Comparison of ENCODE assay signal across 8 mouse cellular contexts in the genomic region with DNA sequence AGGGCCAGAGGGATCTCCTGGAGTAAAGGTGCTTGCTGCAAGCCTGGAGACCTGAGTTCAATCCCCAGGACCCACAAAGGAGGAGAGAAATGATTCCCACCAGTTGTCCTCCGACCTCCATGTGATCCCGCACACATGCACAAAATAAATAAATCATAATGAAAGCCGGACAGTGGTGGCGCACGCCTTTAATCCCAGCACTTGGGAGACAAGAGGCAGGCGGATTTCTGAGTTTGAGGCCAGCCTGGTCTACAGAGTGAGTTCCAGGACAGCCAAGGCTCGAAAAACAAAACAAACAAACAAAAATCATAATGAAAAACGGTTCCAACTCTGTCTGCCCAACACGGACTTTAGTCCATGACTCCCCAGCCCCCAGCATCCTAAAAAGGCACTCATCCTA. TPM values are rescaled to one million over a fixed set of nuclear protein-coding genes. Genes with fewer than 3 reads are reported as not detected.
A peak's percentile ranks its signal among the peaks of the same experiment; 100 is the strongest.
DNase-seq lines count a peak whose midpoint lies in the region; ATAC-seq and TF ChIP-seq lines count a peak whose summit lies in the region.

No protein-coding gene starts in this region.

- DNase-seq in heart, postnatal 10 days = no peak
- no peak for DNase-seq in liver, embryonic 13.5 days
- DNase-seq in adrenal gland, postnatal 25 days = no peak
- no peak for DNase-seq in cerebellum, postnatal 10 days
- no peak for DNase-seq in retina, embryonic 14.5 days (ENCODE audit: low spot score)

- H3K4me2 ChIP-seq in heart, embryonic 14.5 days (ENCODE audit: low read length) = peak overlapping the region; percentile 67
- peak overlapping the region; percentile 54; the same call in 1 of the 2 replicates for H3K4me2 ChIP-seq in forebrain, embryonic 13.5 days
- peak overlapping the region; percentile 80 for H3K4me2 ChIP-seq in liver, embryonic 13.5 days

- peaks cover 4 to 8% of the 10 kb centered on the region in 2 experiments for H3K4me1 ChIP-seq in heart, embryonic 14.5 days (ENCODE audit: control insufficient read depth in 2 of 2, insufficient read depth in 2 of 2, low read length in 2 of 2)
- H3K4me1 ChIP-seq in E14TG2a.4 (replicated peaks; ENCODE audit: low read depth, low read length) = peaks cover 41% of the 10 kb centered on the region
- peaks cover 12% of the 10 kb centered on the region for H3K4me1 ChIP-seq in forebrain, embryonic 13.5 days
- peaks cover 32% of the 10 kb centered on the region for H3K4me1 ChIP-seq in liver, embryonic 13.5 days (replicated peaks)

- ATAC-seq in heart, embryonic 14.5 days (ENCODE audit: insufficient number of reproducible peaks, insufficient read depth, low FRiP score, low read depth) = no peak
- ATAC-seq in forebrain, embryonic 13.5 days = no peak
- no peak for ATAC-seq in liver, embryonic 13.5 days (ENCODE audit: low read depth)

- H3K36me3 ChIP-seq in heart, embryonic 14.5 days (ENCODE audit: control insufficient read depth, insufficient read depth, low read length) = peaks cover 44% of the 10 kb centered on the region
- peaks cover 43% of the 10 kb centered on the region for H3K36me3 ChIP-seq in E14TG2a.4 (ENCODE audit: insufficient read depth, low read length)
- H3K36me3 ChIP-seq in forebrain, embryonic 13.5 days (ENCODE audit: poor library complexity, severe bottlenecking) = peaks cover 43% of the 10 kb centered on the region
- H3K36me3 ChIP-seq in liver, embryonic 13.5 days = peaks cover 45% of the 10 kb centered on the region

- no peak overlapping the region for H3K9ac ChIP-seq in heart, embryonic 14.5 days (ENCODE audit: low read length)
- no peak overlapping the region for H3K9ac ChIP-seq in forebrain, embryonic 13.5 days
- H3K9ac ChIP-seq in liver, embryonic 13.5 days = peak overlapping the region; percentile 54

- peak overlapping the region in 1 of 2 experiments; percentile 64; a peak in 1 of 4 replicates for H3K4me3 ChIP-seq in heart, embryonic 14.5 days (ENCODE audit: control insufficient read depth in 1 of 2, insufficient read depth in 1 of 2, low read depth in 1 of 2, low read length in 2 of 2)
- H3K4me3 ChIP-seq in E14TG2a.4 (replicated peaks; ENCODE audit: low read length) = peak overlapping the region; percentile 84
- H3K4me3 ChIP-seq in forebrain, embryonic 13.5 days = peak overlapping the region; percentile 64
- H3K4me3 ChIP-seq in liver, embryonic 13.5 days (replicated peaks) = peak overlapping the region; percentile 72

- H3K9me3 ChIP-seq in heart, embryonic 14.5 days (ENCODE audit: control insufficient read depth, low read length) = no peaks in the 10 kb centered on the region
- H3K9me3 ChIP-seq in E14TG2a.4 (ENCODE audit: low read length) = peaks cover 3% of the 10 kb centered on the region; the same call in 1 of the 2 replicates
- no peaks in the 10 kb centered on the region for H3K9me3 ChIP-seq in forebrain, embryonic 13.5 days (replicated peaks)
- H3K9me3 ChIP-seq in liver, embryonic 13.5 days (replicated peaks) = no peaks in the 10 kb centered on the region

- 73% methylated on average over 9 of the region's 9 CpGs for WGBS in heart, embryonic 14.5 days
- 76% methylated on average over 9 of the region's 9 CpGs for WGBS in forebrain, embryonic 13.5 days
- 68% methylated on average over 9 of the region's 9 CpGs for WGBS in liver, embryonic 13.5 days (ENCODE audit: insufficient replicate concordance)

- no peaks in the 10 kb centered on the region for H3K27me3 ChIP-seq in heart, embryonic 14.5 days (ENCODE audit: control insufficient read depth, insufficient read depth, low read length)
- peaks cover 3% of the 10 kb centered on the region; the same call in 1 of the 2 replicates for H3K27me3 ChIP-seq in E14TG2a.4 (ENCODE audit: insufficient read depth, low read length)
- H3K27me3 ChIP-seq in forebrain, embryonic 13.5 days = no peaks in the 10 kb centered on the region
- H3K27me3 ChIP-seq in liver, embryonic 13.5 days = no peaks in the 10 kb centered on the region

- TF ChIP-seq CTCF in E14TG2a.4 (conservative IDR thresholded peaks at IDR 0.05; ENCODE audit: low read length) = no peak

- peak overlapping the region in 1 of 2 experiments; percentile 97; a peak in 2 of 4 replicates for H3K27ac ChIP-seq in heart, embryonic 14.5 days (replicated peaks in 1 of 2; ENCODE audit: control insufficient read depth in 1 of 2, insufficient read depth in 1 of 2, low read depth in 2 of 2, low read length in 2 of 2)
- H3K27ac ChIP-seq in forebrain, embryonic 13.5 days = no peak overlapping the region
- peak overlapping the region; percentile 92 for H3K27ac ChIP-seq in liver, embryonic 13.5 days

- intact Hi-C loops in heart, postnatal 10 days (cut with DNase I) = no loop called here

RNA-seq across cellular contexts. Expression of a gene that starts 1.7 kb away (rescaled TPM):
- 10.6 and 11.2 TPM in 2 replicates for polyA plus RNA-seq in heart, embryonic 14.5 days (2014; fragmentation: Nextera tagmentation; extraction: Ambion mirVana)
- total RNA-seq in heart, postnatal 10 days (2021) = 10 to 100 TPM; 38.2 to 39.1 TPM
- 25.2 and 32.2 TPM in 2 replicates for polyA plus RNA-seq in forebrain, embryonic 13.5 days (2015; fragmentation: Nextera tagmentation; extraction: Ambion mirVana)
- 12.6 and 17.5 TPM in 2 replicates for polyA plus RNA-seq in liver, embryonic 13.5 days (2015; fragmentation: Nextera tagmentation; extraction: Ambion mirVana)
- 83.5 and 93.6 TPM in 2 replicates for total RNA-seq in adrenal gland, postnatal 25 days (2021)

RNA-seq across cellular contexts. Expression of a gene that starts 11.5 kb away (rescaled TPM):
- polyA plus RNA-seq in heart, embryonic 14.5 days (2014; fragmentation: Nextera tagmentation; extraction: Ambion mirVana) = 9.9 and 11.7 TPM in 2 replicates
- total RNA-seq in heart, postnatal 10 days (2021) = 10 to 100 TPM; 15.6 to 15.7 TPM
- 14.0 and 15.5 TPM in 2 replicates for polyA plus RNA-seq in forebrain, embryonic 13.5 days (2015; fragmentation: Nextera tagmentation; extraction: Ambion mirVana)
- 3.9 and 4.4 TPM in 2 replicates for polyA plus RNA-seq in liver, embryonic 13.5 days (2015; fragmentation: Nextera tagmentation; extraction: Ambion mirVana)
- total RNA-seq in adrenal gland, postnatal 25 days (2021) = 15.6 and 26.0 TPM in 2 replicates

RNA-seq across cellular contexts. Expression of a gene that starts 23.3 kb away (rescaled TPM):
- polyA plus RNA-seq in heart, embryonic 14.5 days (2014; fragmentation: Nextera tagmentation; extraction: Ambion mirVana) = 3.8 and 5.2 TPM in 2 replicates
- total RNA-seq in heart, postnatal 10 days (2021) = 1 to 10 TPM; 9.5 to 9.8 TPM
- 10.0 and 12.2 TPM in 2 replicates for polyA plus RNA-seq in forebrain, embryonic 13.5 days (2015; fragmentation: Nextera tagmentation; extraction: Ambion mirVana)
- polyA plus RNA-seq in liver, embryonic 13.5 days (2015; fragmentation: Nextera tagmentation; extraction: Ambion mirVana) = 4.1 and 4.5 TPM in 2 replicates
- total RNA-seq in adrenal gland, postnatal 25 days (2021) = 6.8 and 11.5 TPM in 2 replicates

RNA-seq across cellular contexts. Expression of a gene that starts 25.6 kb away (rescaled TPM):
- 3.3 and 3.7 TPM in 2 replicates for polyA plus RNA-seq in heart, embryonic 14.5 days (2014; fragmentation: Nextera tagmentation; extraction: Ambion mirVana)
- 1 to 10 TPM; 4.6 to 4.8 TPM for total RNA-seq in heart, postnatal 10 days (2021)
- polyA plus RNA-seq in forebrain, embryonic 13.5 days (2015; fragmentation: Nextera tagmentation; extraction: Ambion mirVana) = 0.57 and 1.2 TPM in 2 replicates
- polyA plus RNA-seq in liver, embryonic 13.5 days (2015; fragmentation: Nextera tagmentation; extraction: Ambion mirVana) = 1.4 TPM in 2 replicates
- 2.0 and 3.2 TPM in 2 replicates for total RNA-seq in adrenal gland, postnatal 25 days (2021)

RNA-seq across cellular contexts. Expression of a gene that starts 41.0 kb away (rescaled TPM):
- polyA plus RNA-seq in heart, embryonic 14.5 days (2014; fragmentation: Nextera tagmentation; extraction: Ambion mirVana) = 0.80 and 0.94 TPM in 2 replicates
- total RNA-seq in heart, postnatal 10 days (2021) = under 1 TPM; 0.38 to 0.50 TPM
- polyA plus RNA-seq in forebrain, embryonic 13.5 days (2015; fragmentation: Nextera tagmentation; extraction: Ambion mirVana) = 0.06 TPM in 1 of 2 replicates, not detected in the other
- 0.72 and 0.77 TPM in 2 replicates for polyA plus RNA-seq in liver, embryonic 13.5 days (2015; fragmentation: Nextera tagmentation; extraction: Ambion mirVana)
- total RNA-seq in adrenal gland, postnatal 25 days (2021) = 0.24 TPM in 1 of 2 replicates, not detected in the other
